Mouse (Mus musculus) hematopoietic stem cell, adult 5-6 weeks (primary cell): ENCODE measurements around the gene Gm38392. TPM values are rescaled to one million over a fixed set of nuclear protein-coding genes. Genes with fewer than 3 reads are reported as not detected.
"Not testable (repeated sequence)": the region's sequence is repeated elsewhere in the genome, so short reads cannot be mapped to it uniquely, and the experiment has no call there.

Experiments used
- ATAC-seq, 2 experiments: fragments of 125-278 bp in 1 of 2; replicated peaks in 1 of 2; 2 replicates each; pipeline ENCODE4 v1.8.0; 2016 to 2017; ENCODE audit warnings: inconsistent platforms in 2 of 2, mild to moderate bottlenecking in 2 of 2, moderate number of reproducible peaks in 2 of 2, low read depth in 1 of 2, moderate TSS enrichment in 1 of 2; ENCODE audit not compliant: low FRiP score in 2 of 2, poor library complexity in 2 of 2, severe bottlenecking in 2 of 2, insufficient read depth in 1 of 2, low TSS enrichment in 1 of 2
- total RNA-seq: library from RNA; stranded (forward); fragments of 172-1452, 232-1000 nt; gene quantifications from 2 replicates; pipeline ENCODE4 v1.2.3, GENCODE M21; 2017

Gene Gm38392
- total RNA-seq, 1 experiment from 2014 or later: not detected

DNA sequence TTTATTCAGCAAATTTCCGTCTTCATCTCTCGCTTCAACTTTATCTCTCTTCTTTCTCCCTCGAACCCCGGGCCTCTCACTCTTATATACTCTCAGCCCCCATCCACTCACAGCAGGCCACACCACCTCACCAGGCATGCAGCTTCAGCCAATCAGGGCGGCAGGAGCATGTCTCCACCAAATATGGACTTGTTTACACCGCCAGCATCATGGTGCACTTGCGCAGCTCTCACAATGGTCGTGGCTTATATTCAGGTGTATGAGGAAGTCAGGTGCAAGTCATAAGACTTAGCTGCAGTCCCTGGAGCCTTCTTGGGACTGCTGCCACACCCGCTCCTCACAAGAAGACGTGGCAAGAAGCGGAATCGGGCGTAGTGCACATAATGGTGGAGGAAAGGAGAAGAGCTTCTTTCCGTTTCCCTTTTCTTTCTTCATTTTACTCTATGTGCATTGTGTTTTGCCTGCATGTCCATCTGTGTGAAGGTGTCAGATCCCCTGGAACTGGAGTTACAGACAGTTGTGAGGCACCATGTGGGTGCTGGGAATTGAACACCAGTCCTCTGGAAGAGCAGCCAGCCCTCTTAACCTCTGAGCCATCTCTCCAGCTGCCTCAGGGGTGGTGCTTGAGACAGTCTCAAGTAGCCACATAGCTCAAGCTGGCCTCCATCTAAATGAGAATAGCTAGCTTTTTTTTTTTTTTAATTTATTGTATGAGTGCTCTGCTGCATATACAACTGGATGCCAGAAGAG, 2.0 kb downstream of the Gm38392 start:
- not testable (repeated sequence) for ATAC-seq

GRCm38 (mm10) chr3:88281141-88281916, 5.7 kb downstream of the Gm38392 start:
- ATAC-seq: not testable (repeated sequence)

DNA sequence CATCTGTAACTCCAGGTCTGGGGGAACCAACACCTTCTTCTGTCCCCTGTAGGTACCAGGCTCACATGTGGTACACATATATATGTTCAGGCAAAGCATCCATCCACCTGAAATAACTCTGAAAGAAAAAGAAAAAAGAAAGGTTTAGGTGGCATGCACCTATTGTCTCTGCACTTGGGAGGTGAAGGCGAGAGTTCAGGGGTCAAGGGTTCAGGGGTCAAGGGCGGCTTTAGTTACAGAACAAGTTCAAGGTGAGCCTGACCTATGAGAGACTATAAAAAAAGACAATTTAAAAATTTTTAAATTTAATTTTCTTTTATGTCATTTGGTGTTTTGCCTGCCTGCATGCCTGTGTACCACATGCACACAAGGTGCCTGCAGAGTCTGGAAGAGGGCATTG, 7.0 kb downstream of the Gm38392 start:
- ATAC-seq: no peak

DNA sequence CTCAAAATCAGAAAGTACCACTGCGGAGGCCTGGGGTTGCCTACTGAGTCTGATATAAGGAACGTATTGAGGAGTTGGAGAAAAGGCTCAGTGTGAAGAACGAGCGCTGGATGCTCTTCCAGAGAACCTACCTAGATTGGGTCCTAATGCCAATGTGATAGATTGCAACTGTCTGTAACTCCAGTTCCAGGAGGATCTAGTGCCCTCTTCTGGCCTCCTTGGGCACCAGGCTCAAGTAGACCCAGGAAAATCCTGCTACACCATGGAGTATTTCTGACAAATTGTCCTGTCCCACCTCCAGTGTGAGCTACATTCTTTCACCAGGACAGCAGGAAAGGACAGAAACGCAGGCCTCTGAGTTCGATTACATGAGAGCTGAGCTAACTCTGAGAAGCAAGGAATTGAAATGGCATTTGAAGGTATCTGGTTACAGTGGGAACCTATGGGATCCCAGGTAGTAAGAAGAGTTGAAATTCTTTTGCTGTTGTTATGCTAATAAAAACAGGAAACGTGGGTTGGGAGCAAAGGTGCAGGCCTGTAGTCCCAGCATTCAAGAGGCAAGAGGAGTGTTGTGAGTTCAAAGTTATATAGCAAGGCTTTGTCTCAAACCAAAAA, 10.4 kb downstream of the Gm38392 start:
- ATAC-seq: no peak

- ATAC-seq: no peak
Measured at GRCm38 (mm10) chr3:88276121-88276520, 10.9 kb downstream of the Gm38392 start.

DNA sequence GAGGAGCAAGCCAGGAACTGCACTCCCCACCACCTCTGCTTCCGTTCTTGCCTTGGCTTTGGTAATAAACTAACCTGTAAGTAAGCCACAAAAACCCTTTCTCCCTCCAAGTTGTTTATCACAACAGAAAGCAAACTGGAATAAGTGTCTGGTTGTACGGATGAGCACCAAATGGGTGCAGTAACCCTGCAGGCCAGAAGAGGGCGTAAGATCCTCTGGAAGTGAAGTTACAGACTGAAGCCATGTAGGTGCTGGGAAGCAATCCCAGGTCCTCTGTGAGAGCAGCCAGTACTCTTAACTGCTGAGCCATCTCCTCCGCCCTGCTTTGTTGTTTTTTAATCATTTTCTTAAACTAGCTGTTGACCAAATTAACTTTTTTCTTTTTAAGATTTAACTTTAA, 13.0 kb downstream of the Gm38392 start:
- 0 out of 4 replicates have a peak, but pooled peaks of 1 of the 2 experiments have one; percentile 7 for ATAC-seq

DNA sequence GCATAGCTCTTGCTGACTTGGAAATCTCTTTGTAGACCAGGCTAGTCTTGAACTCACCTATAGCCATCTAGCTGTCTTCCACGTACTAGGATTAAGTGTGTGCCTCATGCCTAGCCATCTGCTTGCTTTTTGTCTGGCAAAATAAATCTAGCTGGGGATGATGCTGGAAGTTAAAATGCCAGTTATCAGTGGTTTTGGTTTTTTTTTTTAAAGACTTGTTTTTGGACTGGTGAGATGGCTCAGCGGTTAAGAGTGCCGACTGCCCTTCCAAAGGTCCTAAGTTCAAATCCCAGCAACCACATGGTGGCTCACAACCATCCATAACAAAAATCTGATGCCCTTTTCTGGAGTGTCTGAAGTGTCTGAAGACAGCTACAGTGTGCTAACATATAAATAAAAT, 15.2 kb downstream of the Gm38392 start:
- no peak for ATAC-seq

GRCm38 (mm10) chr3:88271298-88271697, 15.7 kb downstream of the Gm38392 start:
- ATAC-seq: not testable (repeated sequence)

DNA sequence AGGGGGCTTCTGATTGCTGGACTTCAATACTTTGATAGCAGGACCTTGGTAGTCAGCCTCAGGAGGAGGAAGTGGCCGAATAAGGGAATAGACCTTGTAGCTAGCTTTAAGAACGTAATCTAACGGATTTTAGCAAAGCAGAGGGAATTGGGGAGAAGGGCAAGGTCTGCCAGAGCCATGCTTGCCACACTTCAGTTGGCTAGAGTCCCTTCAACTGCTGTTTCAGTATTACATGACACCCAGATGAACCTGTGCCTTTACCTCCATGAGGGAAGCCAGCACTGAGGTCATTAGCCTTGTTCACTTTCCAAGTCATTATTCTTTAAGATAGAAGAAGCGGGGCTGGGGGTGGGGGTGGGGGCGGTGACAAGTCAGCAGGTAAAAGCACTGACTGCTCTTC, 18.0 kb downstream of the Gm38392 start:
- ATAC-seq: no peak

- ATAC-seq: not testable (repeated sequence)
Measured at GRCm38 (mm10) chr3:88268014-88268413, 19.0 kb downstream of the Gm38392 start.

DNA sequence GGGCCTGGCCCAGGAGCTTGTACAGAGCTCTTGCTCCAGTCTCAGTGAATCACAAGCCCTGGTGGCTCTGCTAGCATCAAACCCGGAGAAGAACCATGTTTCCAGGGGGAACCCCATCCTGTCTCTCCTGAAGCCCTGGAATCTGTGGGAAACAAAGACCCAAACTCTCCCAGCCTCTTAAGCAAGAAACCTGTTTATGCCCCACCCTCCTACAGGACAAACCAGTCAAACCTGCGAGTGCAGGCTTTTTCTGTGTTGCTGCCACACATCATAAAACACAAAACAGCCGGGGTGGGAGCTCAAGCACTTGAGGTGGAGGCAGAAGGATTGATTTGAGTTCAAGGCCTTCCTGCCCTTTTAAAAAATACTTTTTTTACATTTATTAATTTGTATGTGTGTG, 24.7 kb downstream of the Gm38392 start:
- ATAC-seq: no peak

- ATAC-seq: no peak
Measured at GRCm38 (mm10) chr3:88256382-88256781, 30.6 kb downstream of the Gm38392 start.

GRCm38 (mm10) chr3:88255950-88256349, 31.1 kb downstream of the Gm38392 start:
- ATAC-seq: no peak

DNA sequence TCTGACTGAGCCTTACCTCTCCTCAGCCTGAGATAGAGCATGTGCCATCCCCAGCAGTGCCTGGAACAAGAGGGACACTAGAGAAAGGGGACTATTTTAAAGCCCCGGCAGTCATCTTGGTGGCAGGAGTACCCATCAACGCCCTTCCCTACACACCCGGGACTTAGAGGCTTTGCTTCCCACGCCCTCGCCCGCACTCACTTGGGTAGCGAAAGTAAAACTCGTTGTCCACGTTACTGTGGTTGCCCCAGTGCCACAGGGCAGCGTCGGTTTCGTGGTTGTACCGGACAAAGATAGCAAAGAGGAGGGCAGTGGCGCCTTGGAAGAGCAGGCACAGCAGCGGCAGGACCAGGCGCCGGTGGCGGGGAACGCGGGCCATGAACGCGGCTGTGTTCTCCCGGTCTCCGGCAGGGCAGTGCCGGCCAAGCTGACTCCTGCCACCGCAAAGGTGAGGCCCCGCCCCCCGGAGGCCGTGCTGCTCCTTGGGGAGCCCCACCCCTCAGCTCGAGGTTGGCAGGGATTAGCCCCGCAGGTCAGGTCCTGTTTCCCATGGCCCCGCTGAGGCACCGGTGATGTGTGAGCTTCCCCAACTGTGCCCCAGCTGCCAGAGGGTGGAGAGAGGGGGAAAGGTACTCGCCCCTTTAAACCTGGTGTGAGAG, 32.6 kb downstream of the Gm38392 start, which contains the start of gene Rhbg:
Rhbg (minus strand) TSS at position 442 of the 659 bp plus-strand sequence.
- ATAC-seq: peak; percentile 62 to 71

- no peak for ATAC-seq
Measured at GRCm38 (mm10) chr3:88252739-88253138, 34.3 kb downstream of the Gm38392 start.

GRCm38 (mm10) chr3:88248406-88248805, 38.6 kb downstream of the Gm38392 start:
- no peak for ATAC-seq

DNA sequence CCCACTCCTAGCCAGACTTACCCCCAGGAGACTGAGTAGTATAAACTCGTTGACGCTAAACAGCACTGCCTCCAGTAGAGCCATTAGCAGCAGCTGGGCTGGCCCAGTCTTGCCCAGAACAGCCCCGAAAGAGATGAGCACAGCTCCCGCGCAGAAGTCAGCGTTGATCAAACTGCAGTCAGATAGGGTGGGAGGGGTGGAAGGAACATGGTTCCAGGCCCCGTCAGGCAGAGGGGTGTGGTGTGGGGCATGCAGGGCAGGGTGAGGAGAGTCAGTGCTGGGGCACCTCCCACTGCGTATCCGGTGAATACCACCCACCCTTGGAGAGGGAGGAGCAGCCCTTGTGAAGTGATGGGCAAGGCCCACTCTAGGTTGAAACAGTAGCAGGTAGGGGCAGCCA, 39.3 kb downstream of the Gm38392 start:
- ATAC-seq: no peak

DNA sequence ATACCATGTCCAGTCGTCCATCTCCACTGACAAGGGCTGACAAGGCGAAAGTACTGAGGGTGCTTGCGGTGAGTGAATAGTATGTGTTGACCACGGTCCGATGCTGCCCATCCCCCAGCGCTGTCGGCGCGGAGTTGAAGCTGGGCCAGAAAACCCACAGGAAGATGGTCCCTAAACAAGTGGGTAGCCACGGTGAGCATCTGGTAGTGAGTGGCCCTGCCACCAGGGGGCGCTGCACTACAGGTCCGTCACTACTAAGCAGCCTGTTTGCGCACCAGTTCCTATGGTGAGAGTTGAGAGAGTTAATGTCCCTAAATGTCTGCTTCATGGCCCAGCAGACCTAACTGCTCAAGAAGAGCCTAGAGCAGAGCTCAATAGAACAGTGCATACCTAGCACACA, 41.2 kb downstream of the Gm38392 start:
- ATAC-seq: peak; percentile 40 to 57; a peak in 3 of 4 replicates
